Mouse (Mus musculus) G1E (cell line): ENCODE data around the gene Incenp.

ENCODE experiments used
- CTCF ChIP-seq: IDR thresholded peaks from 2 replicates; pipeline ENCODE4 v1.5.1; 2012; ENCODE audit warnings: low read depth, low read length, inconsistent platforms, mixed read lengths
- GATA1 ChIP-seq: IDR thresholded peaks from 2 replicates; pipeline ENCODE4 v1.6.1; 2012; ENCODE audit warnings: borderline replicate concordance, low read length, inconsistent platforms, mixed read lengths
- GATA2 ChIP-seq: IDR thresholded peaks from 2 replicates; pipeline ENCODE4 v1.6.1; 2012; ENCODE audit warnings: low read depth, low read length, inconsistent platforms, borderline replicate concordance
- POLR2AphosphoS5 ChIP-seq: IDR thresholded peaks from 2 replicates; pipeline ENCODE4 v1.6.1; 2012; ENCODE audit warnings: low read depth, low read length, inconsistent platforms; ENCODE audit not compliant: insufficient replicate concordance
- TAL1 ChIP-seq: conservative IDR thresholded peaks from 2 replicates; pipeline ENCODE4 v1.6.1; 2012; ENCODE audit warnings: low read depth, low read length, inconsistent platforms, mixed read lengths

- TF ChIP-seq CTCF (no peak), GATA1 (no peak), POLR2AphosphoS5 (no peak), GATA2 (no peak), TAL1 (no peak)
Observed at GRCm38 (mm10) chr19:9898339-9899066, 848 bp downstream of the Incenp start.
